Mouse (Mus musculus) telencephalon, adult 2 months (tissue): ENCODE results near the gene Zdhhc13.

Experiments
- DNase-seq: peaks from one replicate; pipeline ENCODE4 v3.0.0-alpha.2; 2011; ENCODE audit warnings: low read depth, low spot score

The Zdhhc13 gene

DNA sequence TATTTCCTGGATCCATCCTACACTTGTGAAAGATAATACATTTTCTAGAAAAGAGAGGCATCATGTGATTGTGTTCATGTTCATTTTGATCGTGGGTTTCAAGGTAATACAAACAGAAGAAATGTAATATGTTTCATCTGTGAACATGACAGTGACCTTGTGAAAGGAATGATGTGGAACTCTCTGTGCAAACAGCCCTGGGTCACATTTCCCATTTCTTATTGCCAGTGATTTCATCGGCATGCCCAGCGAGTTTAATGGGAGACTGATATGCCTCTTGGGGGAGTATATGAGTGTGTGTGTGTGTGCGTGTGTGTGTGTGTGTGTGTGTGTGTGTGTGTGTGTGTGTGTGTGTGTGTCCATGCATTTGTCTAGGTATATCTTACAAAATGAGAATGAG, 52.7 kb downstream of the Zdhhc13 start:
- DNase-seq: no peak

DNA sequence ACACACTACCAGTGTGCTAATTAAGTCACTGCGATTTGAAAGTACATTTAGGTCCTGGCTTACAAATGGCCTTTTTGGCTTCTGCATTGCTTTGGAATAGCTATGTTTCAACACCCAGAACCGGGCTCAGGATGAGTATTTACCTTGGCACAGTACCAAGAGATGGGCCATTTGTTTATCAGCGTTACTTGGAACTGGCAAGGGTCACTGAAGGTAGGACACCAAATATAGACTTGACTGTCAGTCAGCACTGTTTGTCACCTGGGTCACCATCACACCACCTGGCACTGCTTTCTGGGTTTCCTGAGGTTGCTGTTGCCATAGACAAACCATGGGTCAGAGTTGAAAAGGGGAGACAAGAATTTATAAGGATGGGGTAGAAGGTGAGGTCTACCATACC, 53.5 kb downstream of the Zdhhc13 start:
- DNase-seq: no peak

DNA sequence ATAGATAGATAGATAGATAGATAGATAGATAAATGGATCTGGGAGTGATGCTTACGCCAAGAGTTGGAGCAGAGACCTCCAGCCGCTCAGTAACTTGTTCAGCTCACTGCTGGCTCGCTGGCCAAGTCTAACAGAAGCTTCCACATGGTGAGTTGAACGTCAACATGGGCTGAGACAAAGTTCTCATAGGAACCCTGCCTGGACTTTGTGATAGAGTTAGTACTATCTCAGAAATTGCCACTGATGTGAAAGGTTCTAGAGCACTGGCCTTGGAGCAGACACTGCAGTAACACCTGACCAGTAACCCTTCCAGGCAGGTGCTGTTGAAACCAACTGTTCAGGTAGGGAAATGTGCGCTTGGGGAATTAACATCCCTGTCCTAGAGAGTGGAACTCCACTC, 54.7 kb downstream of the Zdhhc13 start:
- DNase-seq: no peak

DNA sequence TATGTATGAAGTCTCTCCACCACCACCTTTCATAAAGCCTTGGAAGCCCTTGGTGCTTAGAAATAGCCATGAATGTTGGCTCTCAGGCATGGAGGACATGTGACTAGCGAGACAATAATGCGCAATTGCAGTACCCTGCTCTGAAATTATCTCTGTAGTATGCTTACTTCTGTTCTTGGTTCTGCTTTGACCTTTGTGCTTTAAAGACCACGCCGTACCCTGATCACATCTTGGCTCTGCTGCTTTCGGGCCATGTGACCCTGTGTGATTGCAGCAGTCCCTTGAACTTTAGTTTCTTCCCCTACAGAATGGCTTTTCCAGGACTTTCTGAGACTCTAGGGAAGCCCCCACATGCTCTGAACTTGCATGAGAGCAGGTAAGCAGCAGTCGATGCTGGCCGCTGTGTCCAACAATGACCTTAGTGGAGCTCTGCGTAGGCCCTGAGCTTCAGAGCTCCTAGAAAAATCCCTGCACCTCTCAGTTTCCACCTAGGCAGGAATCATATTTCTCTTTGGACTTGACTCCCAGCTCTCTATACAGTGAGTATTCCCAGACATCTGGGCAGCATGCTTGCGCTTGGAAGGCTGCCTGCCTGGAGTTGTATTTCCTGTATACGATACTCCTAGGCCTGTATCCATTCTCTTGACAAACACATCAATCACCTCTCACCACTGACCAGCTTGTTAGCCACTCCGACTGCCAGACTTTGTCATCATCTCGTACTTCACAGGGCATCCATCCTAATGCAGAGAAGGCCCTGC, 56.6 kb downstream of the Zdhhc13 start:
- DNase-seq: no peak

DNA sequence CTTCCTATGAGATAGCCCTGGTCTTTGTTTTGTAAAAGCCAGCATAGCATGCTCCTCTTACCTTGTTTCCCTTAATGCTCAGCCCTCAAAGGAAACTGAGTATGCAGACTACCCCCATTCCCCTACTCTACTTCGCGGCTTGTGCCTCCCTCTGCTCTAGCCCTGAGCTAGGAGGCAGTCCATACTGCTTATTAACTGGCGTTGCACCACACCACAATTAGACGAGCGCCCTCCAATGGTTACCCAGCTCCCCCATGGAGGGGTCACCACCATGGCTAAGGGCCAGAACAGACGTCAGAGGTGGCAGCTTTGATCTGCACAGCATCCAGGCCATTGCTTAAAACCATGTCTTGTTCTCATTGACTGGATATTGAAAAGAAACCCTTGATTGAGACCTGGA, 58.0 kb downstream of the Zdhhc13 start:
- DNase-seq: no peak

DNA sequence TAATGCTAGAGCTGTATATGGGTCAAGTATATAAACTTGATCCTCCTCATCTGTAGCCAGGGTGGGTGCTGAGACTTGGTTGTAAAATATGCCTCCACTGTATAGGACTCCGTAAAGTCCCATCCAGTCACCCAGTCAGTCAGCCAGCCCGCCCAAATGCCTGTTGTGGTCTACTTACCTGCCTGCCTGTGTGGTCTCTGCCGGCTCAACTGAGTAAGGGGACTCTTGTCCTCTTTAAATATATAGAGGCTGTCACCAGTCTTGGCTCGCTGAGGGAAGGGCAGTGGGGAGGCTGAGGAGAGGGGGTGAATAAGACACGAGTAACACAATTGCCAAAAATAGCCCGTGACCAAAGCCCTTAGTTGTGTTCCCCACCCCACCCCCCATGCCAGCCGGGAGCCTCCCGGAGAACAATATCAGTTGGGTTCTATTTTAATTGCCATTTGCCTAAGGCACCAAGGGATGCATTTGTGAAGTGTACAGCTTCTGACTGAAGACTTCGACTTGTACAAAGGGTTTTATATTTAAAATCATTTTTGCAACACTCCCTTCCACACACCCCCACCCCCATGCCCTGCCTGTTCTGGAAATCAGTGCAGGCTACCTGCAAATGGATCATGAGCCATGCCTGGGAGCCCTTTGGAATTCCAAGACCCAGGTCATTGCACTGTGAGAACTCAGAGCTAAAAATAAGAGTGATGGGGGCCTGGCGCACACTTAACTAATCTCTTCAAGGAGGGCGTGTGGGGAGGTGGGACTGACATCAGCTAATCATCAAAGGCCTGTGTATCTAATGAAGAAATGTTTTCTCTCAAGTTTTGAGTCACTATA, 59.2 kb downstream of the Zdhhc13 start, which contains the start of gene Csrp3:
TSS of gene Csrp3 (minus strand) at position 214 of the 831 bp plus-strand sequence.
- DNase-seq: no peak

DNA sequence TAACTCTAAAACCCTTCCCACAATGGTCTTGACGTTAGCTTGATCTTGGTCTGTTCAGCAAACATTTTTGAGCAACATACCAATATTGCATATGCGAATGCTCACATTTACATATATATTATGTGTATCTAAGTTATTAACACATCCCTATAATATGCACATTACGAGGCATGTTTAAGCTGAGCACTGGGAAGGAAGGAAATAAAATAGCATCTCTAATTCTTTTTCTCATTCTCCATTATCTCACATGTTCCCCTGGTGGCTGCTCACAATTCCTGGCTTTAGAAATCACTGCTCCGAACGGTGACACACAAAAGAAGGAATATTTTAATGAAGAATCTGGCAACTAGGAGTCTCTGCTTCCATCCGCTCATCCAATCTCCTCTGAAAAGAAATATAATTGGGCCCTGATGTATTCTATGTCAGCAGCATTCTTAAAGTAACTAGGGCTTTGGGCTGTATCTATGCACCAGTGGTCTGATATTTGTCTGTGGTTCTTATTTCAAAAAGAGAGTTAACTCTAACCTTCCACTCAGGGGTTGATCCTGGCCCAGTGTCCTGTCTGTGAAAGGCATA, 62.8 kb downstream of the Zdhhc13 start:
- no peak for DNase-seq

DNA sequence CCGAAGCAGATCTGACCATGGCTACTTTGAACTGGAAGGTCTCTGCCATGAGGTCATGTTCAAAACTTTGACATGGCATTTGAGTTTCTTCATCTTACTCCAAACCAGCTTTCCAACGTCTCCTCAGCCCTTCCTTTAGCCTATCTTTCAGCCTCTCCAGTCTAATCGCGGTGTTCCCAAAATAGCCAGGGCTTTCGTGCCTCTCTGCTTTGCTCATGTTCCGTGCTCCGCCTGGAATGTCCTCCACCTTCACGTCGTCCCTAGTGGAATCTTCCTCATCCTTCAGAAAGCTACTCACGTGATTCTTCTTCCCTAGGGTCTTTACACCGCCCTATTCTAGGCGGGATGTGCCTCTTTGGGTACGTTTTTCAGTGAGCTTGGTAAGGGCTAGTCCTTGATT, 64.7 kb downstream of the Zdhhc13 start:
- no peak for DNase-seq

DNA sequence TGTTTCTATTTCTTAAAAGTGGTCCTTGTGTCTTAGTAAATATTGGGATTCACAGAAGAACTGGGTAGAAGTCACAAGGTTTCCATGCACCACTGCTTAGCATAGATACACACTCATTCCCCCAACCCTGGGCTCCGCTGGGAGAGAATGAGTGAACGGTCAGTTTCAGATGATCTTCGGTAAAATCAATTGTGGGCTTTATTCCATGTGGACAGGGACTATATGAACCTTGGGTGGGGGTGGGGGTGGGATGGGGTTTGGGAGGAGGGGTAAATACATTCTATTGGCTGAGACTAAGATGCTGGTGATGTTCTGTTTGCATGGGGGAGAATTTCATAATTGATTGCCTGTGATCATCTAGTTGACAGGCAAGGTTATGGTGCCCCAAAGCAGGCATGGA, 66.7 kb downstream of the Zdhhc13 start:
- no peak for DNase-seq

DNA sequence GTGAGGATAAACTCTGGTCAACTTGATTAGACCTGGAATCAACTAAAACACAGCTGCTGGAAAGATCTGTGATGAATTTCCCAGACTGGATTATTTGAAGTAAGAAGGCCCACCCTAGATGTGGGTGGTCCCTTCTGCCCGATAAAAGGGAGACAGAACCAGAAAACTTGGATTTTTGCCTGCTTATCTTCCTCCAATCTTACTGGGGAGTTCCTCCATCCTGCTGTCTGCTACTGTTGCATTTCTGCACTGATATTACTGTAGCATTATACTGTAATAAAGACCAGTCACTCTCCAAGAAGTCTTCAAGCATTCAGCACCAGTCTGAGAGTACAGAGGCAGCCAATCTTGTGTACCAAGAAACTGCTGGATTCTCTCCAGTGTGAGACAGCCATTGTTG, 69.5 kb downstream of the Zdhhc13 start:
- DNase-seq: no peak

DNA sequence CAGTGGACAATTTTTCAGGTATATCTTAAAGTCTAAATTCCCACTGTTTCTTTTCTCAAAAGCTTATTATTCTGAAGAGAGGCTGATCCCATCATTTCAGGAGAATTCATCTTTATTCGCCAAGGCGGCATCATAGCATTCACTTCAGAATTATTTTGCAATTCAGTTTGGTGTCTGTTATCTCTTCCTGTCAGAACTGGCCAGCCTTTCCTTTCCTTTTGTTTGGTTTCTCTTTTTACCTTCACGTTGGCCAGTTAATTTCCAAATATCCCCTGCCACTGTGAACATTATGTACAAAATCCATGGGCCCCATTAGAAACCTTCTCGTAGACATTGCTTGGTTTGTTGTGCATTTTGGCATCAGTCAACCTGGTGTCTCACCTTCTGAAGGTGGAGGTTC, 70.6 kb downstream of the Zdhhc13 start:
- no peak for DNase-seq

DNA sequence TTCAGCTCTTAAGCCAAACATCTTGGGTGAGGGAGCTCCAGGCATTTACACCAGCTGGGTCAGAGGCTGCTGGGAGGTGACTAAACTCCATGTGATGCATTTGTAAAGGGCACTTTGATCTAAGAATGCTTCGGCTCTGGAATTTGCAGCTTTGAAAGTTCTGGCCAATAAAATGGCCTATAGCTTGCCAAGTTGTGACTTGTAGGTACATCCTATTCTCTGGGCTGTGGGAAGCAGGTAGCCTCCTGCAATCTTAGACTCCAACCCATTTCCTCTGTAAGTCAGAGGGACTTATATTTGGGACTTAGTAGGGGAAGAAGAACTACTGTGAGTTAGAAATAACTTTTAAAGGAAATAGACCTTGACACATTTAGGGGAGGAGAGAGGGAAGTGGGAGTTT, 72.1 kb downstream of the Zdhhc13 start:
- DNase-seq: no peak

DNA sequence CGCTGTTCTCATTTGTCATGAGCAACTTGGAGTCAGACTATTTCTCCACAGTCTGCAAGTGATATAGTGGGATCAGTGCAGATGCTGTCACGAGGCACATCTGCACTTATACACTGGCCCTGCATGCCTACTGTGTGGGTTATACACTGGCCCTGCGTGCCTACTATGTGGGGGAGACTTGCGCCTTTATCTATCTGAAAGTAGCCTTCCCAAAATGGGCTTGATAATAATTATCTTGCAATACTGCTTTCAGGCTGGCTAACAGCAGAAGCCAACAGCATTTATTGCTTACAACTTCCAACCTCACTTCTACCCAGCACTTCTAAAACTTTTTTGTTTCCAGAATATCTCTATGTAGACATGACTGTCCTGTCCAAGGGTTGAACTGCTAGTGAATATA, 73.0 kb downstream of the Zdhhc13 start:
- no peak for DNase-seq

DNA sequence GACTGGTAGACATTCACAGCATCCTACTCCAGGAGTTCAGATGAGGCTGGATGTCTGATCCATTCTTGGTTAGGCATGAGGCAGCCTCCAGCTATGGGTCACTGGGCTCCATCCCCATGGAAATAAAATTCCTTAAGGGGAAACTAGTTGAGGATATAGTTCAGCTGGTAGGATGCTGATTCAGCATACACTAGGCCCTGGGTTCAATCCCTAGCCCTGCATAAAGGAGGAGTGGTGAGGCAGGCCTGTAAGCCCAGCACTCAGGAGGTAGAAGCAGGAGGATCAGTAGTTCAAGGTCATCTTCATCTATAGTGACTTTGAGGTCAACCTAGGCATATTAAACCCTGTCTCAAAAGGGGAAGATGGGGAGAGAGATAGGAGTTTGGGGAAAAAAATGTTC, 75.4 kb downstream of the Zdhhc13 start:
- no peak for DNase-seq

DNA sequence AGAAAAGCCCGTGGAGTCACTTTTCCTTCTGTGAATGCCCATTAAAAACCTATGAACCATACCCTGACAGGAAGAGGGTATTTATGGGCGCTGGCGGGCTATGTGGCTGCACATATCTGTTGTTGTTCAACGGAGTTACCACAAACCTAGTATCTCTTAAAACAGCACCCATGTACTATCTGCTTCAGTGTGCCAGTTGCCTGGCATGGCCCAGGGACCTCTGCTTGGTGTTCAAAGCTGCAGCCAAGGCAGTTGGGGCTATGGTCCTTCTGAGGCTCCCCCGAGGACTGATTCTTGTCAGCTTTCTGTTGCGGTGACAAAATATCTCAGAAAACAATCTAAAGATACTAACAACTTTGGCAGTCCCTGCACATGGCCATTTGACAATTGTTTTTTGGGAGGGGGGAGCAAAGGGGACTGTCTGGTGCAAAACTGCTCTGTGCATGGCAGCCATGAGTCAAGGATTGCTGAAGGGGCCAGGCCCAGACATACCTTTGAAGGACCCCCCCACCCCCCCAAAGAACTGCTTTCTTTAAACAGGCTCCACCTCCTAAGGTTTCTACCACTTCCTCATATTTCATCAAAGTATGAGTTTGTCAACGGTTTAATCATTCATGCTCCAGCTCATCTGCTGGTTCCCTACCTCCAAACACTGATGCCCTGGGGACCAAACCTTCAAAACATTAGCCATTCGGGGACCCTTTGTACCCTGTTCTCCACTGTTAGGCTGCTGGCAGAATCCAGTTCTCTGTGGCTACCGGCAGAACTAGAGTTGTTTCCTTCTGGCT, 76.1 kb downstream of the Zdhhc13 start:
- DNase-seq: no peak

DNA sequence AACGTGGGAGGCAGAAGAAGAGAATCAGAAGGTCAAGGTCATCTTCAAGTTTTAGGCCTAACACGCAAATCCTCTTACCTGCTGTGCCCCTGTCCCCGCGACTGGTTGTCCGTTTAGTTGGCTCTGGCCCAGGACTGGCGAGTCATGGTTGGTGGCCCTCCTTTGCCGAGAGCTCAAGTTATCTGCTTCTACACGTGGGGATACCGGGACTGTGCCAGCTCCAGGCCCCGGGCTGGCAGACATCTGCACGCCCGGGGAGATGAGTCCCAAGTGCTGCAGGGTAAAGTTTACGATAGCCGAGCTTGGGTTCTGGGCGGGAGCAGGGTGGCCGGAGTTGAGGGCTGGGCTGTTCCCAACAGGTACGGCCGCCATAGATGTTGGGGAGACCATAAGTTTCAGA, 78.8 kb downstream of the Zdhhc13 start:
- DNase-seq: no peak

DNA sequence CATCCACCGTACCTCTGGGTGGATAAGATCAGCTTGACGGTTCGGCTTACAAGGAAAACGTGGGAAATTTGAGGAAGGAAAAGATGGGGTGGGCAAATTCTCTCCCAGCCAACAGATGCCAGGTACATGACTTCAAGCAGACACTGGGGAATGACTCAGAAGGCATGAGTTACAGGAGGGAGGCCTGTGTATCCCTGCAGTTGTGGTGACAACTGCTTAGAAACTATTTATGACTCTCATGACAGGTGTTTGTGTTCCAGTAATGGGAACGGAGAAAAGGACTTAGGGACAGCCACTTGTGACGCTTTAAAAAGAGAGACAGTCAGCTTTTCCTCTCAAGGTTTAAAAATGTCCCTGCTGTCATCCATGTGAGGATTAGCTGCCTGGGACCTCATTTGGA, 81.3 kb downstream of the Zdhhc13 start:
- no peak for DNase-seq

DNA sequence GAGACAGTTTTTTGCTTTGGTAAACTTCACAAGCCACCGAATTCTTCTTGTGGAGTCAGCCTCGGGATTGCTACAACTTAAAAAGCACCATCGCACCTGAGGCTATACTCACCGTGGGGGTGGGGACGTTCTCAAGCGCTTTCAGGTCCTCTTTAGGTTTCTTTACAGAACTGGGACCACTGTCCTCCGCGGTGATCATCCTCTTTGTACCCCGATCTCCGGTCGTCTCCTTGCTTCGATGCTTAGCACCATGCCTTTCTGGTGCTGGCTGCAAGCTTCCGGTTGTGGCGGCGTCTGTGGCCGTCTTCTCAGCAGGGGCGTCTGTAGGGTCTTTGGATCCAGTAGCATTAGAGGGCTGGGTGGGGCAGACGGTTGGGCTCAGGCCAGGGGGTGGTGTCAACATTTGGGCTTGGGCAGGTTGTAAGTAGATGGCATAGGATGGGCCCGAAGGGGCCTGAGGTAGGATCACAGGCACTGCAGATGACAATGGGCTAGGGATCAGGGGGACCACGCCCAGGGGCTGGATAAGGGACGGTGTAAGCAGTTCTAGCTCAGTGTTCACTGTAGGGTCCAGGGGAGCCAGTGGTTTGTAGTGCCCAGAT, 81.9 kb downstream of the Zdhhc13 start:
- DNase-seq: no peak

DNA sequence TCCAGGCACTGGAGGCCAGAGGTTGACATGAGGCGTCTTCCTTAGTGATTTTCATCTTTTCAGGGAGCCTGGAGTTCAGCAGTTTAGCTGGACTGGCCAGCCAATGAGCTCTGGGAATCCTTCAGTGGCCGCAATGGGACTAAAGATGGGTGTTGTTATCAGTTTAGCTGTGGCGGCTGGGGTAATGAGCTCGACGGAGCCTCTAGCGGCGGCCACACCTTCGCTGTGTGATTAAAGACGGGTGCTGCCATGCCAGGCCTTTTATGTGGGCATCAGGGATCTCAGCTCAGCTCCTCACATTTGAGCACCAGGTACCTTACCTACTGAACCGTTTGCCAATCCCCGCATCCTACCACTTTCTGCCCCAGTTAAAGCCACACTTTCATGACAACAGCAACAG, 82.5 kb downstream of the Zdhhc13 start:
- DNase-seq: no peak

DNA sequence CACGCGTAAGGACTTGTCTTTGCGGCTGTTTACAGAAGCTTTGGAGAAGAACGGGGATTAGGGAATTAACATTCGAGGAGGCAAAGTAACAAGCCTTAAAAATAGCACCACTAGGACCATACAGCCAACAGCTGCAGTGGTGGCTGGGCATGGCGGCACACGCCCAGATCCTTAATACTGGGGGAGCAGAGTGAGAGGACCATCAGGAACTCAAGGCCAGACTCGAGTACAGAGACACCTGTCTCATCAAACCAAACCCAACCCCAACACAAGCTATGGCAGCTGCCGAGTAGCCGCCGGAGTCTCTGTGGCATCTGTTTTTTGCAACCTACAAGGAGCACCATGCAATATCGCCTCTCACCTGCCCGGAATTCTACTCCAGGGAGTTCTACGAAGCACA, 86.3 kb downstream of the Zdhhc13 start:
- no peak for DNase-seq

DNA sequence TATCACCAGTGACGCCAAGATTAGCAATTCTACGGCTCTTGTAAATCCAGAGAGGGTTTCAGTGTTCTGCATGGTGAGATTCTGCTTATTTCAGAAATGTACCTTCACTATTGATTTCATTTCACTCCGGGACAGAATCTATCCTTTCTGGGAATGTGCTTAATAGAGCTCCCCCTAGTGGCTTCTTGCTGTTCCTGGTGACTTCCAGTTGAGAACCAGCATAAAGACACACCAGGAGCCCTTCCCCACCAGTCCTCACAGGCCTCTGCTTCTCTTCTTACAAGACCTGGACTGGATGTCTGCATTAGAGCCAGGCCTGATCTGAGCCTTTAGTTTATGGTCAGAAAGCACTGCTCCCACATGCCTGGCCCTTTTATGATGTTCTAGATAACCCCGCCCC, 87.7 kb downstream of the Zdhhc13 start:
- DNase-seq: no peak
